Mouse (Mus musculus): ENCODE measurements around the gene Gast. TPM values are rescaled to one million over a fixed set of nuclear protein-coding genes. Genes with fewer than 3 reads are reported as not detected.

Gast gene
- 10.8 and 13.3 TPM in 2 replicates for polyA plus RNA-seq (2015; fragmentation: Nextera tagmentation; extraction: Ambion mirVana)

DNA sequence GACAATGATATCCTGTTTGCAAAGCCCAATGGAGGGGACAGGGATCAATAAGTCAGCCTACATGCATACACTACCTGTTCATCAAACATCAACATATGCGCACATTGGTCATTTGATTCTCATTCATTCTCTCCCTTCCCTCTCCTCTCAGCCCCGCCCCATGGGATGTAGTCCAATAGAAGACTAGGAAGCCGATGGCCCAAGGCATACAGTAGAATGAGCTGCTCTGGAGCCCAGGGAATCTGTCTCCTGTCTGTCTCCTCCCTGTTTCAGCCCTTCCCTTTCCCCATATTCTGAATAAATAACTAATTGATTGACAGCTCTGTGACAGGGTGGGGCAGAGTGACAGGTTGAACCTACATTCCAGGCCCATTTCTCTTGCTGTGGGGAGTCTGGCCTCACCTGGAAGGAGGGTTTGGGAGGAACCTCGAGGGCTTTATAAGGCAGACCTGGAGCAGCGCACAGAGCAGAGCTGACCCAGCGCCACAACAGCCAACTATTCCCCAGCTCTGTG lies at the start of gene Gast:
Gene Gast, plus strand, starts transcription at position 464 of the 514 bp plus-strand sequence.
- ATAC-seq (ENCODE audit: insufficient read depth, low FRiP score), result peak; percentile 22; the same call in 1 of the 2 replicates
- 71% methylated on average over 6 of the region's 6 CpGs for WGBS
- no peak within 1 kb of the TSS for H3K27ac ChIP-seq (ENCODE audit: low read length)
- H3K4me2 ChIP-seq (ENCODE audit: low read depth, low read length), result no peak within 1 kb of the TSS
- H3K27me3 ChIP-seq (ENCODE audit: control insufficient read depth, insufficient read depth, low read length), result no peaks in the 10 kb centered on the region
- H3K36me3 ChIP-seq (ENCODE audit: control insufficient read depth, insufficient read depth, low read length), result no peaks in the 10 kb centered on the region
- H3K9ac ChIP-seq (ENCODE audit: low read length), result no peak within 1 kb of the TSS
- H3K9me3 ChIP-seq (replicated peaks; ENCODE audit: control insufficient read depth, low read length), result no peaks in the 10 kb centered on the region
- H3K4me3 ChIP-seq (replicated peaks; ENCODE audit: low read length), result no peak within 1 kb of the TSS
- H3K4me1 ChIP-seq (ENCODE audit: control insufficient read depth, insufficient read depth, low read length), result no peaks in the 10 kb centered on the region; the same call in 1 of the 2 replicates

DNA sequence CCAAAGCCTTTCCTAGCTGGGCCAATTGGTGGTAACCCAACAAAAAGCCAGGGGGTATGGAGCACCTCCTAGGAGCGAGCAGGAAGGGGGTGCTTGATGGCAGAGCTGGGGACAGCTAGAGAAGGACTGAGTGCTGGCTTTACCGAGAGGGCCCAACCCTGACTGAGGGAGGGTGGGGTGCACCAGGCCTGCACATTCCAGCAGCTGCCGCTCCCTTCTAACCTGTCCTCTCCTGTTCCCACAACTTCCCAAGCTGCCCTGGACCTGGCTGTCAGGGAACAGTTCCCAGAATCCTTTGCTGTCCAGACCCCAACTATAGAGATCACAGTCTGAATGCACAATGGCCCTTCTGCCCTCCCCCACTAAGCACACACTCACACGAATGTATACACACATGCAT lies 49.2 kb upstream of the Gast start:
- H3K9ac ChIP-seq (ENCODE audit: low read length), result peak overlapping the region; percentile 43
- no peaks in the 10 kb centered on the region for H3K36me3 ChIP-seq (ENCODE audit: control insufficient read depth, insufficient read depth, low read length)
- H3K27me3 ChIP-seq (ENCODE audit: control insufficient read depth, insufficient read depth, low read length), result no peaks in the 10 kb centered on the region
- WGBS, result 60% methylated on average over 4 of the region's 4 CpGs
- H3K4me3 ChIP-seq (replicated peaks; ENCODE audit: low read length), result no peak overlapping the region
- H3K27ac ChIP-seq (ENCODE audit: low read length), result peak overlapping the region; percentile 98
- H3K9me3 ChIP-seq (replicated peaks; ENCODE audit: control insufficient read depth, low read length), result no peaks in the 10 kb centered on the region
- H3K4me2 ChIP-seq (ENCODE audit: low read depth, low read length), result no peak overlapping the region
- ATAC-seq (ENCODE audit: insufficient read depth, low FRiP score), result peak; percentile 53; the same call in 1 of the 2 replicates
- peaks cover 17% of the 10 kb centered on the region for H3K4me1 ChIP-seq (ENCODE audit: control insufficient read depth, insufficient read depth, low read length)

DNA sequence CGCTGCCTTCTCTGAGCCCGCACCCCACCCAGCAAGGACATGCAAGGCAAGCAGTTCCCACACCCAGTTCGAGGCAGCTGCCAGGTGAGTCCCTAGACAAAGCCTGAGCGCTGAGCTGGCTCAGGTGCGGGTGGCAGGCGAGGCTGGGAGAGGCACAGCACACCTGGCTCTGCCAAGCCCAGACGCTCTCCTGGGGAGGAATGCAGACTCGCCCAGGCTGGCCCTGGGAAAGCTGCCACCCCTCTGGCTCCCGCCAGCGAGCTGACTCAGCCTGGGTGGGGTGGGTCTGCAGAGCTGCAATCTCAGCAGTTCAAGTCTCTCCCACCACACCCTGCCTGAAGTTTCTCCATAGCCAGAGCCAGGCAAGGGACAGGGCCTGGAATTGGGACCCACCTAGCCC lies 47.2 kb upstream of the Gast start:
- no peak overlapping the region for H3K4me2 ChIP-seq (ENCODE audit: low read depth, low read length)
- H3K4me1 ChIP-seq (ENCODE audit: control insufficient read depth, insufficient read depth, low read length), result peaks cover 30% of the 10 kb centered on the region
- no peaks in the 10 kb centered on the region for H3K27me3 ChIP-seq (ENCODE audit: control insufficient read depth, insufficient read depth, low read length)
- no peaks in the 10 kb centered on the region for H3K9me3 ChIP-seq (replicated peaks; ENCODE audit: control insufficient read depth, low read length)
- peak; percentile 88 for ATAC-seq (ENCODE audit: insufficient read depth, low FRiP score)
- WGBS, result 32% methylated on average over 10 of the region's 10 CpGs
- H3K36me3 ChIP-seq (ENCODE audit: control insufficient read depth, insufficient read depth, low read length), result no peaks in the 10 kb centered on the region
- H3K27ac ChIP-seq (ENCODE audit: low read length), result peak overlapping the region; percentile 98
- H3K9ac ChIP-seq (ENCODE audit: low read length), result peak overlapping the region; percentile 57
- H3K4me3 ChIP-seq (replicated peaks; ENCODE audit: low read length), result no peak overlapping the region

DNA sequence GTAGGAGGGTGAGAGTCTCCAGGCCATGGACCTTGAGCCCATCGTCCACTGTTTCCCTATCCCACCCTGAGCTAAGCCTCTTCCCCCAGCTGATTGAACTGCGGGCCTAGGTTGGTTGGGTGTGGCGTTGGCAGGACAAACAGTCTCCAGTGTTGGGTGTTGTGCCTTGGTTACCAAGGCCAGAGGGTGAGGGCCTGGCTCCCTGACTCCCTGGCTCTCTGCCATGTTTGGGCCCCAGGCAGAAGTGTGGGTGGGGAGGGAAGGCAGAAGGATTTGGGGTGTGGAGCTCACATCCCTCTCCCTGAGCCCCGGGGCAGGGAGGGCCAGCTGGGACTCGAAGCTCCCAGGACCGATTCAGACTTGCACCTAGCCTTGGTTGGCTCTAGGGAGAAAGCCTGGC lies 45.3 kb upstream of the Gast start:
- no peaks in the 10 kb centered on the region for H3K36me3 ChIP-seq (ENCODE audit: control insufficient read depth, insufficient read depth, low read length)
- H3K27me3 ChIP-seq (ENCODE audit: control insufficient read depth, insufficient read depth, low read length), result no peaks in the 10 kb centered on the region
- H3K4me3 ChIP-seq (replicated peaks; ENCODE audit: low read length), result no peak overlapping the region
- H3K4me1 ChIP-seq (ENCODE audit: control insufficient read depth, insufficient read depth, low read length), result peaks cover 30% of the 10 kb centered on the region
- no peaks in the 10 kb centered on the region for H3K9me3 ChIP-seq (replicated peaks; ENCODE audit: control insufficient read depth, low read length)
- H3K9ac ChIP-seq (ENCODE audit: low read length), result peak overlapping the region; percentile 37; the same call in 1 of the 2 replicates
- ATAC-seq (ENCODE audit: insufficient read depth, low FRiP score), result peak; percentile 69
- 0 out of 2 replicates have a peak overlapping the region, but pooled peaks have one; percentile 13 for H3K4me2 ChIP-seq (ENCODE audit: low read depth, low read length)
- WGBS, result 57% methylated on average over 6 of the region's 6 CpGs
- H3K27ac ChIP-seq (ENCODE audit: low read length), result peak overlapping the region; percentile 98

DNA sequence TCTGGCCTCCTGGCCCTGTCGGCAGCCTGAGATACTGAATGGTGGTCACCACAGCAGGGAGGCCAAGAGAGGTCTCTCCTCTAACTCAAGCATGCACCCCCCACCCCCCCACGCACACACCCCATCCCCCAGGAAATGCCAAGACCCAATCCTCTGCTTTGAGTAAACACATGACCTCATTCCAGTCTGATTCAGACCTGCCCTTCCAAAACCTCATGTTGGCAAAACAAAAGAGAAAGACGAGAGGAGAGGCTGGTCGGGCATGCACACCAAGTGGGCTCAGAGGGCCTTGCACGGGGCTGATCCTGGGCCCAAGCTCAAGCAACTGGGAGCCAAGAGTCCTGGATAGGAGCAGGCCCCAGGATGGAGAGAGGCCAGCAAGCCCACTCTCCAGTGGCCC lies 44.0 kb upstream of the Gast start:
- Histone ChIP-seq H3K4me1 (ENCODE audit: control insufficient read depth, insufficient read depth, low read length) (peaks cover 30% of the 10 kb centered on the region), H3K36me3 (ENCODE audit: control insufficient read depth, insufficient read depth, low read length) (no peaks in the 10 kb centered on the region), H3K4me2 (ENCODE audit: low read depth, low read length) (no peak overlapping the region), H3K27ac (ENCODE audit: low read length) (peak overlapping the region; percentile 95), H3K9me3 (replicated peaks; ENCODE audit: control insufficient read depth, low read length) (no peaks in the 10 kb centered on the region), H3K4me3 (replicated peaks; ENCODE audit: low read length) (no peak overlapping the region), H3K9ac (ENCODE audit: low read length) (peak overlapping the region; percentile 66), H3K27me3 (ENCODE audit: control insufficient read depth, insufficient read depth, low read length) (no peaks in the 10 kb centered on the region)
- ATAC-seq (ENCODE audit: insufficient read depth, low FRiP score), result no peak
- 27% methylated on average over 5 of the region's 5 CpGs for WGBS

DNA sequence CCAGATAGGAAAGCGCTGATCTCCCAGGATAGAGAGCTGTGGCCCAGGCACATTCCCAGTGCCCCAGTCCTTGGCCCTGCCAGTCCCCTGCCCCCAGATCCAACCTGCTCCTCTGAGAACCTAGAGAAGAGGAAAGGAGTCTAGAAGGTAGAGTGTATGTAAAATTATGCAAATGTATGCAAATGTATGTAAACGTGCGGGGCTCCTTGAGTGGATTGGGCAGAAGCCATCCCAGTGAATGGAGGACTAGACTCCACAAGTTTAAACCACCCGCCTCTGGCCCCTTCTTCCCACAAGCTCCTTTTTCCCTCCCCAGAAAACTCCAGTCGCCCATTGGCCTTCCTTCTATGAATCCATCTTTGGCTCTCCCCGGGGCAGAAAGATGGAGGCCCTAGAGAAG lies 41.3 kb upstream of the Gast start:
- no peak overlapping the region for H3K27ac ChIP-seq (ENCODE audit: low read length)
- no peak overlapping the region for H3K4me2 ChIP-seq (ENCODE audit: low read depth, low read length)
- H3K27me3 ChIP-seq (ENCODE audit: control insufficient read depth, insufficient read depth, low read length), result no peaks in the 10 kb centered on the region
- peaks cover 24% of the 10 kb centered on the region for H3K4me1 ChIP-seq (ENCODE audit: control insufficient read depth, insufficient read depth, low read length)
- H3K9me3 ChIP-seq (replicated peaks; ENCODE audit: control insufficient read depth, low read length), result no peaks in the 10 kb centered on the region
- no peak overlapping the region for H3K4me3 ChIP-seq (replicated peaks; ENCODE audit: low read length)
- 62% methylated on average over 6 of the region's 6 CpGs for WGBS
- no peak for ATAC-seq (ENCODE audit: insufficient read depth, low FRiP score)
- no peaks in the 10 kb centered on the region for H3K36me3 ChIP-seq (ENCODE audit: control insufficient read depth, insufficient read depth, low read length)
- no peak overlapping the region for H3K9ac ChIP-seq (ENCODE audit: low read length)

DNA sequence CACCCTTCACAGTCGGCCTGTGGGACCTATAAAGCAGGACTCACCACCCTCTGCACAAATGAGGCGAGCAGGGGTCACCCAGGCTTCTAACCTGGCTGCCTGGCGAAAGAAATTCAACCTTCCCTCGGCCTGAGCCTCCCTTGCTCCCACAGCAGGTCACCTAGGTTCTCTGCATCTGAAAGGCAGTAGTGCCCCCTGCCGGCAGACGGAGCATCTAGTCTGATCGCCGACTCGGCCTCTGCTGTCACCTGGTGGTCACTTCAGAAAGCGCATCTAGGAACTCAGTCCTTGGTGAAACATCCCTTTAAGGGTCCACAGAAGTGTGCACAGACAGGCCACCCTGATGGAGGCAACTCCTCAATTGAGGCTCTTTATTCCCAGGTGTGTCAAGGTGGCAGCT lies 38.9 kb upstream of the Gast start:
- Histone ChIP-seq H3K9ac (ENCODE audit: low read length) (peak overlapping the region; percentile 49; the same call in 1 of the 2 replicates), H3K9me3 (replicated peaks; ENCODE audit: control insufficient read depth, low read length) (no peaks in the 10 kb centered on the region), H3K27ac (ENCODE audit: low read length) (no peak overlapping the region), H3K27me3 (ENCODE audit: control insufficient read depth, insufficient read depth, low read length) (no peaks in the 10 kb centered on the region), H3K4me1 (ENCODE audit: control insufficient read depth, insufficient read depth, low read length) (peaks cover 10% of the 10 kb centered on the region), H3K4me3 (replicated peaks; ENCODE audit: low read length) (no peak overlapping the region), H3K4me2 (ENCODE audit: low read depth, low read length) (no peak overlapping the region), H3K36me3 (ENCODE audit: control insufficient read depth, insufficient read depth, low read length) (no peaks in the 10 kb centered on the region)
- peak; percentile 61 for ATAC-seq (ENCODE audit: insufficient read depth, low FRiP score)
- 6% methylated on average over 10 of the region's 10 CpGs for WGBS

DNA sequence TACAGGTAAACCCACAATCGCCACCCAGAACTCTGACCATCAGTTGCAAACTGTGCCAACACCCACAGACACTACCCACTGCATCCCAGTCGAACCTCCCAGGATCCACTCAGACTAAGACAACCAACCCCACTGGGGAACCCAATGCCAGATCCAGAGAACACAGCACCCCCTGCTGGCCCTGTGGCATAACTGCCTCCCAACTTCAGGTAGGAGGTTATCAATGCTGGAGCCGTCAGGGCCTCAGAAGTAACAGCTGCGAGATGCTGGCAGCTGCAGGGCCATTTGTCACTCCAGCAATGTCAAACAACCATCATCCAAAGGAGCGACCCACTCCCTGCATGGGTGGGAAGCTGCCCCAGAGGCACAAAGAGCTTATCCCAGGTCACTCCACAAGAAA lies 36.4 kb upstream of the Gast start:
- no peak for ATAC-seq (ENCODE audit: insufficient read depth, low FRiP score)
- no peak overlapping the region for H3K27ac ChIP-seq (ENCODE audit: low read length)
- no peaks in the 10 kb centered on the region for H3K36me3 ChIP-seq (ENCODE audit: control insufficient read depth, insufficient read depth, low read length)
- no peaks in the 10 kb centered on the region for H3K4me1 ChIP-seq (ENCODE audit: control insufficient read depth, insufficient read depth, low read length)
- H3K4me2 ChIP-seq (ENCODE audit: low read depth, low read length), result peak overlapping the region; percentile 40
- no peak overlapping the region for H3K4me3 ChIP-seq (replicated peaks; ENCODE audit: low read length)
- H3K9ac ChIP-seq (ENCODE audit: low read length), result no peak overlapping the region
- H3K9me3 ChIP-seq (replicated peaks; ENCODE audit: control insufficient read depth, low read length), result no peaks in the 10 kb centered on the region
- WGBS, result 23% methylated on average over 5 of the region's 5 CpGs
- H3K27me3 ChIP-seq (ENCODE audit: control insufficient read depth, insufficient read depth, low read length), result no peaks in the 10 kb centered on the region

DNA sequence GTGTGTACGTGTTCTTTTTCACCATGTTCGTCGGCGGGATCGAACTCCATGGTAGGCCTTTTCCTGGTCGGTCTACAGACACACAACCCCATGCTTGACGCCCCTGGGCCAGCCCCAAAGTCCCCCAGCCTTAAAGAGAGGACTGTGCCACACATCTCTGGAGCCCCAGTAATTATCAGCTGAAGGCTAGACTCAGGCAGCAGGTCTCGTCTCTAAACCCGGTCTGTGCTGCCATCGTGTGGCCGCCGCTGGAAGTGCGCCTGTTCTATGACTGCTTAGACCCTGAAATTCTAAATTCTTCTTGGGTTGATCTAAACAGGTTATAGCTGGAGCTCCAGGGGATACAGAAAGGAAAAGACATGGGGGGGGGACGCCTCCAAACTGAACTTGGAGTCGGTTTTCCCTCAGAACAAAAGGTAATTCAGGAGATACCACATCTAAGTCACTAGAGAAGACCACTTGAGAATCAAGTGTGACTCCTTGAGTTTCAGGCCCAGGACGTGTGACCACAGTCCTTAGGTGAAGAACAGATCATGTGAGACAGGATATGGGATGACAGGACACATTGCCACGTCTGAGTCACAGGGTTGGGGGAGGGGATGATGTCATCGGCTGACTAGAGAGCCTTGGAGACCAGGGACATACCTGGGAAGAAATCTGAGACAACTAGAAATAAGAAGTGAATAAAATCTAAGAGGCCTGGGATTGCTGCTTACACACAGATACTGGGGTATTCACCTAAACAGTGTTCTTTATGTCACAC lies 35.8 kb upstream of the Gast start:
- 17% methylated on average over 18 of the region's 18 CpGs for WGBS

More for the DNA sequence above, 35.8 kb upstream of the Gast start:
- no peaks in the 10 kb centered on the region for H3K27me3 ChIP-seq (ENCODE audit: control insufficient read depth, insufficient read depth, low read length)
- ATAC-seq (ENCODE audit: insufficient read depth, low FRiP score), result no peak
- H3K4me2 ChIP-seq (ENCODE audit: low read depth, low read length), result peak overlapping the region; percentile 40
- H3K27ac ChIP-seq (ENCODE audit: low read length), result no peak overlapping the region
- no peaks in the 10 kb centered on the region for H3K9me3 ChIP-seq (replicated peaks; ENCODE audit: control insufficient read depth, low read length)
- no peak overlapping the region for H3K9ac ChIP-seq (ENCODE audit: low read length)
- H3K4me1 ChIP-seq (ENCODE audit: control insufficient read depth, insufficient read depth, low read length), result no peaks in the 10 kb centered on the region
- H3K4me3 ChIP-seq (replicated peaks; ENCODE audit: low read length), result no peak overlapping the region
- no peaks in the 10 kb centered on the region for H3K36me3 ChIP-seq (ENCODE audit: control insufficient read depth, insufficient read depth, low read length)

Measured in stomach, embryonic 16.5 days (tissue).